Mouse (Mus musculus): ENCODE measurements around the gene Osbpl11.
"Not testable (repeated sequence)": the region's sequence is repeated elsewhere in the genome, so short reads cannot be mapped to it uniquely, and the experiment has no call there.

Osbpl11 gene

GRCm38 (mm10) chr16:33178278-33179074, 6.4 kb upstream of the Osbpl11 start:
- no peak for DNase-seq

- DNase-seq, result not testable (repeated sequence)
Measured at GRCm38 (mm10) chr16:33179222-33179621, 5.6 kb upstream of the Osbpl11 start.

GRCm38 (mm10) chr16:33179911-33180310, 5.0 kb upstream of the Osbpl11 start:
- DNase-seq, result no peak

GRCm38 (mm10) chr16:33180793-33181192, 4.1 kb upstream of the Osbpl11 start:
- no peak for DNase-seq

- DNase-seq, result peak; percentile 42
Measured at GRCm38 (mm10) chr16:33185261-33186046, 583 bp downstream of the Osbpl11 start.

- no peak for DNase-seq
Measured at GRCm38 (mm10) chr16:33186134-33186533, 1.3 kb downstream of the Osbpl11 start.

- DNase-seq, result no peak
Measured at GRCm38 (mm10) chr16:33188076-33188475, 3.2 kb downstream of the Osbpl11 start.

GRCm38 (mm10) chr16:33191671-33192091, 6.8 kb downstream of the Osbpl11 start:
- DNase-seq, result no peak

- DNase-seq, result no peak
Measured at GRCm38 (mm10) chr16:33192280-33192679, 7.4 kb downstream of the Osbpl11 start.

- DNase-seq, result no peak
Measured at GRCm38 (mm10) chr16:33193649-33194048, 8.8 kb downstream of the Osbpl11 start.

- DNase-seq, result no peak
Measured at GRCm38 (mm10) chr16:33195686-33196313, 10.9 kb downstream of the Osbpl11 start.

- no peak for DNase-seq
Measured at GRCm38 (mm10) chr16:33196578-33196977, 11.7 kb downstream of the Osbpl11 start.

- no peak for DNase-seq
Measured at GRCm38 (mm10) chr16:33200589-33200988, 15.7 kb downstream of the Osbpl11 start.

- DNase-seq, result no peak
Measured at GRCm38 (mm10) chr16:33210812-33211211, 25.9 kb downstream of the Osbpl11 start.

- DNase-seq, result no peak
Measured at GRCm38 (mm10) chr16:33216313-33217003, 31.6 kb downstream of the Osbpl11 start.

GRCm38 (mm10) chr16:33217553-33218085, 32.7 kb downstream of the Osbpl11 start:
- DNase-seq, result not testable (repeated sequence)

- no peak for DNase-seq
Measured at GRCm38 (mm10) chr16:33222482-33222881, 37.6 kb downstream of the Osbpl11 start.

GRCm38 (mm10) chr16:33224381-33224780, 39.5 kb downstream of the Osbpl11 start:
- no peak for DNase-seq

GRCm38 (mm10) chr16:33234128-33234527, 49.3 kb downstream of the Osbpl11 start:
- no peak for DNase-seq

- no peak for DNase-seq
Measured at GRCm38 (mm10) chr16:33236151-33236550, 51.3 kb downstream of the Osbpl11 start.

- DNase-seq, result no peak
Measured at GRCm38 (mm10) chr16:33239305-33239704, 54.4 kb downstream of the Osbpl11 start.

- no peak for DNase-seq
Measured at GRCm38 (mm10) chr16:33242046-33242445, 57.2 kb downstream of the Osbpl11 start.

Measured in cerebellum, adult 11 months (tissue).